Mouse (Mus musculus): ENCODE results near the gene Sox5.

The Sox5 gene

DNA sequence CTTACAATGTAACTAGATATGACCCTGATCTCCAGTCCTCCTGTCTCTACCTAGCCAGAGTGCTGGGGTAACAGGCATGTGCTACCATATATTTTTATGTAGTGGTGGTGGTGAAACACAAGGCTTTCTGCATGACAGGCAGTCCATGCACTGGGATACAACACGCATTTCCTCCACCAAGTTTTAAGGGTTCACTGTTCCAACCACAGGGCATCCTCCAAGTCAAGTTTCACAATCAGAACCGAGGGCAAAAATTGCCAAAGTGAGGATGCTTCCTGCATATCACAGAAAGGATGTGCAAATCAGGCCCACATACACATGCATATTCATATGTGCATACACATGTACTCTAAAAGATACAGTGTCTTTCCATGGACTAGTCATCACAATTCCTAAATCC, 888.9 kb downstream of the Sox5 start:
- no peak for DNase-seq

DNA sequence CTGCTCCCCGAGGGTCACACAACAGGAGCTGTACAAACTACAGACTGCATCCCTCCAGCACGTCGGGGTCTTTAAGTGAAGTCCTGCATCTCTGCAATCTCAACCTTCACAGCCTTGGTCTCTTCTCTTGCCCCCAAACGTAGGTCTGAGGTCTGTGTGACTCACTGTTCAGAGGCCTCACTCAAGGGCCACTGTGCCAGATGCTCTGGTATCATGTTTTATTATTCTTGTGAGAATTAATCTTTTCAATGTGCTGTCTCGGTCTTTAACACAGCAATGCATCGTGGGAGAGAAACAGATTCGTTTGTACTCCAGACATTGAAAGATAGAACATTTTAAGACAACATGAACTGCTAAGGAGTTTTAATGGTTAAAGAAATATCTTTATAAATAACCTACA, 893.2 kb downstream of the Sox5 start:
- no peak for DNase-seq

- DNase-seq = no peak
Observed at GRCm38 (mm10) chr6:143878525-143878924, 903.3 kb downstream of the Sox5 start.

GRCm38 (mm10) chr6:143868790-143869189, 913.0 kb downstream of the Sox5 start:
- DNase-seq = no peak

DNA sequence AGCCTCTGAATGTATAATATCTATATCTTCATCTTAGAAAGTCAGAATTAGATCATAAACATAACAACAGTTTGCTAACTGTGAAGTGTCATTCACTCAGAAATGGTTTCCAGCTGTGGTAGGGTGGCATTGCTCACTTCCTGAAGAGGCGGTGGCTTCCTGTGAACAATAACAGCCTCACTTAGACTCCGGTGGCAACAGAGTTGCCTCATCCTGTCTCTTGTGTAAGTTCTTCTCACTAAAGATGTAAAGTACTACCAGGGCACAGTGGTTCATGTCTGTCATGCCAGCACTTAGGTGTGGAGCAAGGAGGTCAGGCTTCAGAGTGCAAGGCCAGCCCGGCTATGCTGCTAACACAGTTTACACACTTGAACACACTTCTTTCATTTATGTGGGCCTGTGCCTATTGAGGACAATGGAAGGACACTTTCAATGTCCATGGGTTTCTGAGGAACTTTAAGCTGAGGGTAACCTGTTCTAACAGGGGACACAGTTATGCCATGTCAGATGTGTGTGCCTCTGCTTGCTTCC, 913.6 kb downstream of the Sox5 start:
- DNase-seq = no peak

GRCm38 (mm10) chr6:143867029-143867428, 914.7 kb downstream of the Sox5 start:
- no peak for DNase-seq

DNA sequence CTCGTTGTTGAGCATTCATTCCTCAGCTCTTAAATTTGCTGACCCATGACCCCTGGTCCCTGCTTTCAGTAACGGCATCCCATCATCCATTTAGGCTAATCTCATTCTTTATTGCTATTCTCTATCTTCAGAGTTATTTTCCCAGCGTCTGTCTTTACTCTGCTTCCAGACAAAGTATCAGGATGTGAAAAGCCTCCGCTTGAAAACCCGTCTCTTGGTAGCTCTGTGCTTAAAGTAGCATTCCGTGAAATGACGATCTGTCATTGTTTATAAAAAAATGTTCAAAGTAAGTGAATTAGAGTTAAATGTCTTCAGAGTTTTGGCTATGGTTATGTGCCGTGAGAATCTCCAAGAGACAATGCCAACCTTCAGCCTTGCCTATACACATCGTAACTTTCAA, 915.2 kb downstream of the Sox5 start:
- DNase-seq = no peak

- no peak for DNase-seq
Observed at GRCm38 (mm10) chr6:143862611-143863110, 919.1 kb downstream of the Sox5 start.

GRCm38 (mm10) chr6:143860036-143860435, 921.7 kb downstream of the Sox5 start:
- DNase-seq = no peak

GRCm38 (mm10) chr6:143859535-143859934, 922.2 kb downstream of the Sox5 start:
- no peak for DNase-seq

- DNase-seq = no peak
Observed at GRCm38 (mm10) chr6:143858551-143858950, 923.2 kb downstream of the Sox5 start.

DNA sequence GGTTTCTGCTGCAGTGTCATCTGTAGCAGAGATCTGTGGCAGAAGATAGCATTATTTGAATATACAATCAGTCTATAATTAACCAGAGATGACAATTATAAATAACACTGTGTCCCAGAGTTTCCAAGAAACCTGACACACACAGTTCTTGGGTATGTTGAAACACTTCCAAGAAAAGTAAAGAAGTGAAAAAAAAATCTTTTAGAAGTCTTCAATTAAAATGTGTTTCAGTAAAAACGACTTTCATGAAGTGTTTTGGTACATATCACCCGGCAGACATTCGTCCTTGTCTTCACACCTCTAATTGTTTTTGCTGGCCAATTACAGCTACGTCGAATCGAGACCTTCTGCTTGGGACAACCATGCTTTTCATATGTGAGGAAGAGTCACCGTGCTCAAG, 924.4 kb downstream of the Sox5 start:
- DNase-seq = no peak

- no peak for DNase-seq
Observed at GRCm38 (mm10) chr6:143855421-143855820, 926.4 kb downstream of the Sox5 start.

DNA sequence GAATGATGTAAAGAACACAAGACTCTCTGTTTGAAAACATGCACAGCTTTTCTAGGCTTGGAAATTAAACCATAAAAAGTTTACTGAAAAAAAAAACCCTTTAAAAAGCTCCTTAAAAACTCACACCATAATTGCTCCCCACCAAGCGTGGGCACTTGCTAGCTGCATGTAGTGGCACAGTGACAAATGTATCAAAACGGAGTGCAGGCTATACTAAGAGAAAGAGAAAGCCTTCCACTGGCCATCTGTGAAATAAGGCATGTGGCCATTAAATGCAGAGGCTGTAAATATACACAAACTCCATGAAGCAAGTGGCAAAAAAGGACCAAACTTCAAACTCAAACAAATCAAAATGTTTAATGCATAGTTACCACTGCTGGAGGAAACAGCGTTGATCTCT, 927.7 kb downstream of the Sox5 start:
- no peak for DNase-seq

- no peak for DNase-seq
Observed at GRCm38 (mm10) chr6:143845761-143846160, 936.0 kb downstream of the Sox5 start.

- no peak for DNase-seq
Observed at GRCm38 (mm10) chr6:143844701-143844970, 937.1 kb downstream of the Sox5 start.

- DNase-seq = no peak
Observed at GRCm38 (mm10) chr6:143843933-143844700, 937.7 kb downstream of the Sox5 start.

DNA sequence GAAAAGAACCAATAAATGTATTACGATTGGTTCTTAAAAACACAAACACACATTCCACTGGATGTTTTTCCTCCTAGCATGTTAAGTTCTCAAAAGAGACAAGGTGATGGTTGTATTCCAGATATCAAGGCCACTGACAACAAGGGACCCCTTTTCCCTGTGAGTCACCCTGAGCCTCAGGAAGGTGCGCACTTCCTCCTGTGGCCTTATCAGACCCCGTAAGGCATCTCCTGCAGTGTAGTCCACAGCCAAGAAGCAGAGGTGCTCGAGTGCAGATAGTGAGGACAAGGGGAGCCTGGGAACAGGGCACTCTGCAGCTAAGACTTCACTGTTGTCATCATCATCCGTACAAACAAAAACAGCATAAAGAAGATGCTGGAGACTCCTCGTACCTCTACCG, 939.8 kb downstream of the Sox5 start:
- no peak for DNase-seq

- DNase-seq = no peak
Observed at GRCm38 (mm10) chr6:143841109-143841638, 940.6 kb downstream of the Sox5 start.

DNA sequence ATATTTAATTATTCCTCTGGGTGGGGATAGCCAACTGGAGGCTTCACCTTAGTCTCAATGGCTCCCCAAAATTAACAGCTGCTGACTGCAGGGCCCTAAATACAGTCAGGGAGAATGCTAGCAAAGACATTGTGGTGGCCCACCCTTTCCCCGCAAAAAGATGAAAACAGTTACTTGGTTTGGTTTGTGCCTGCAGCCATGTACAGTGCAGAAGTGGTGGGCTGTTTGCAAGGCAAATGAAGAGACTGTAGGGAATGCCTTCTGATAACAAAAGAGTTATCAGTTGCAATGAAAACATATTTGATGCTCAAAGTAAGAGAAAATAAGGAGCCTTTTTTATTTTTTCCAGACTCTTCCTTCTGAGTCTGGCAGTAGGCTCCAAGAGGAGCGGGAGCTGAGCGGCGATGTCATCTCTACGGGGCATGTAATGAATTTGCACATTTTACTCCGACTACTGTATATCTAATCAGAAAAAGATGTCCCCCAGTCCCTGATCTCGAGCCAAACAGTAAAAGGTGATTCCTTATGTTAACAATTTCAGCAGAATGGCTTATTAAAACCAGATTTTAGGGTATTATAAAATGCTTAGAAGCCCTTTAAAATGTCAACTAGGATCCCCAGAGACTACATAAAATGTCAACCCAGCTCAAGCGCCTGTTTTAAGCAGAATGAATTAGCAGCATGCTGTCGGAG, 943.2 kb downstream of the Sox5 start:
- DNase-seq = no peak

GRCm38 (mm10) chr6:143835331-143835730, 946.4 kb downstream of the Sox5 start:
- no peak for DNase-seq

GRCm38 (mm10) chr6:143833986-143834385, 947.8 kb downstream of the Sox5 start:
- no peak for DNase-seq

GRCm38 (mm10) chr6:143833182-143833558, 948.6 kb downstream of the Sox5 start:
- no peak for DNase-seq

Data from B cell, adult 2 months (primary cell).